ENCODE assay signal across 9 mouse cellular contexts in genomic region chr12:36215149-36215480, GRCm38 (mm10). TPM values are rescaled to one million over a fixed set of nuclear protein-coding genes. Genes with fewer than 3 reads are reported as not detected.
DNase-seq lines count a peak whose midpoint lies in the region; ATAC-seq and TF ChIP-seq lines count a peak whose summit lies in the region.
"Had no signal": no experiment of that assay in that cellular context is flagged by ENCODE, and none has a peak within 500 bp of the region (broad histone marks: within the 10 kb centered on the region; RNA-seq: fewer than 3 reads in every experiment).

No protein-coding gene starts in this region.

- no peak overlapping the region for H3K4me2 ChIP-seq in heart, postnatal 0 days (ENCODE audit: low read depth, low read length)
- H3K4me2 ChIP-seq: embryonic facial prominence, embryonic 13.5 days had no signal

- DNase-seq in heart, postnatal 0 days (ENCODE audit: low spot score), result peak; percentile 77
- DNase-seq in heart, adult 11 months, result no peak
- peak; percentile 71 for DNase-seq in brain, adult 2 months (ENCODE audit: low read depth, low spot score)
- peak; percentile 16 for DNase-seq in gastrocnemius, postnatal 14 days
- peak; percentile 20 for DNase-seq in left cerebral cortex, postnatal 4 days
- peak; percentile 85 for DNase-seq in naive thymus-derived CD4-positive, alpha-beta T cell, adult 2 months (ENCODE audit: low read depth)

- 0% methylated on average over 1 of the region's 1 CpGs for WGBS in heart, postnatal 0 days

- ATAC-seq in heart, postnatal 0 days (ENCODE audit: insufficient read depth, low read depth), result peak; percentile 39; the same call in 1 of the 2 replicates
- ATAC-seq in CD4-positive, CD25-positive, alpha-beta regulatory T cell, adult 4 months, result peak; percentile 60
- ATAC-seq in monocyte, adult 5-6 weeks (replicated peaks; ENCODE audit: insufficient number of reproducible peaks, low FRiP score, low TSS enrichment, poor library complexity, severe bottlenecking), result no peak

- no peak overlapping the region for H3K27ac ChIP-seq in heart, postnatal 0 days (ENCODE audit: low read depth)
- H3K27ac ChIP-seq: embryonic facial prominence, embryonic 13.5 days had no signal

- H3K36me3 ChIP-seq in heart, postnatal 0 days (replicated peaks; ENCODE audit: control insufficient read depth, insufficient read depth, low read length), result no peaks in the 10 kb centered on the region
- H3K36me3 ChIP-seq: embryonic facial prominence, embryonic 13.5 days had no signal

- no peak overlapping the region for H3K4me3 ChIP-seq in heart, postnatal 0 days (ENCODE audit: low read depth, low read length)
- H3K4me3 ChIP-seq: embryonic facial prominence, embryonic 13.5 days had no signal

- H3K27me3 ChIP-seq in heart, postnatal 0 days (ENCODE audit: control insufficient read depth, insufficient read depth, low read length), result no peaks in the 10 kb centered on the region

- TF ChIP-seq CTCF in heart, postnatal 0 days (IDR thresholded peaks at IDR 0.05; ENCODE audit: low read depth), result peak; percentile 86

- H3K9me3 ChIP-seq in heart, postnatal 0 days (replicated peaks; ENCODE audit: control insufficient read depth, low read length), result no peaks in the 10 kb centered on the region
- H3K9me3 ChIP-seq: embryonic facial prominence, embryonic 13.5 days had no signal

- intact Hi-C loops in gastrocnemius, postnatal 14 days (cut with DNase I; ENCODE audit: low total_unique reads), result loop anchor here (10.0 kb wide), 1 partner anchor 460 kb away; no protein-coding TSS in a partner anchor
- intact Hi-C loops in left cerebral cortex, postnatal 4 days (cut with DNase I), result loop anchor here (10.0 kb wide), 1 partner anchor 460 kb away; no protein-coding TSS in a partner anchor

- no peaks in the 10 kb centered on the region for H3K4me1 ChIP-seq in heart, postnatal 0 days (ENCODE audit: control insufficient read depth, insufficient read depth)

- TF ChIP-seq EP300 in heart, postnatal 0 days (IDR thresholded peaks at IDR 0.05; ENCODE audit: low read depth), result no peak

- no peak overlapping the region for H3K9ac ChIP-seq in heart, postnatal 0 days (replicated peaks; ENCODE audit: low read depth, low read length)
- H3K9ac ChIP-seq: embryonic facial prominence, embryonic 13.5 days had no signal

RNA-seq across cellular contexts. Expression of gene Lrrc72, which starts 38.1 kb away (rescaled TPM):
- not detected in 2 replicates for total RNA-seq in heart, postnatal 0 days (2014; rRNA removed; ENCODE audit: low replicate concordance)
- polyA plus RNA-seq in heart, postnatal 0 days (2015; fragmentation: Nextera tagmentation; extraction: Ambion mirVana), result not detected in 2 replicates
- polyA plus RNA-seq in CD4-positive, CD25-positive, alpha-beta regulatory T cell, adult 4 months (2017; shearing (Covaris generic)), result not detected
- not detected for total RNA-seq in gastrocnemius, postnatal 14 days (2021)
- not detected for total RNA-seq in left cerebral cortex, postnatal 4 days (2021)
- not detected in 3 replicates for total RNA-seq in monocyte, adult 5-6 weeks (2017)
- polyA plus RNA-seq: embryonic facial prominence, embryonic 13.5 days had no signal

RNA-seq across cellular contexts. Expression of gene Bzw2, which starts 57.2 kb away (rescaled TPM):
- 147 and 151 TPM in 2 replicates for total RNA-seq in heart, postnatal 0 days (2014; rRNA removed; ENCODE audit: low replicate concordance)
- polyA plus RNA-seq in heart, postnatal 0 days (2015; fragmentation: Nextera tagmentation; extraction: Ambion mirVana), result 189 and 203 TPM in 2 replicates
- 100 to 1,000 TPM; 167 to 181 TPM for polyA plus RNA-seq in CD4-positive, CD25-positive, alpha-beta regulatory T cell, adult 4 months (2017; shearing (Covaris generic))
- 100 to 1,000 TPM; 118 to 136 TPM for total RNA-seq in gastrocnemius, postnatal 14 days (2021)
- 100 to 1,000 TPM; 252 to 269 TPM for total RNA-seq in left cerebral cortex, postnatal 4 days (2021)
- 22.1 to 32.7 TPM (median 24.8 TPM) in 3 replicates for total RNA-seq in monocyte, adult 5-6 weeks (2017)

RNA-seq across cellular contexts. Expression of gene Ankmy2, which starts 58.2 kb away (rescaled TPM):
- total RNA-seq in heart, postnatal 0 days (2014; rRNA removed; ENCODE audit: low replicate concordance), result 8.9 and 9.9 TPM in 2 replicates
- 23.1 and 24.8 TPM in 2 replicates for polyA plus RNA-seq in heart, postnatal 0 days (2015; fragmentation: Nextera tagmentation; extraction: Ambion mirVana)
- 10 to 100 TPM; 47.9 to 53.4 TPM for polyA plus RNA-seq in CD4-positive, CD25-positive, alpha-beta regulatory T cell, adult 4 months (2017; shearing (Covaris generic))
- 10 to 100 TPM; 10.0 to 11.0 TPM for total RNA-seq in gastrocnemius, postnatal 14 days (2021)
- 10 to 100 TPM; 61.8 to 63.7 TPM for total RNA-seq in left cerebral cortex, postnatal 4 days (2021)
- 21.5 to 27.7 TPM (median 27.3 TPM) in 3 replicates for total RNA-seq in monocyte, adult 5-6 weeks (2017)
